Mouse (Mus musculus): ENCODE results near the gene Tmem30b. TPM values are rescaled to one million over a fixed set of nuclear protein-coding genes. Genes with fewer than 3 reads are reported as not detected.
A peak's percentile ranks its signal among the peaks of the same experiment; 100 is the strongest.
"Not testable (repeated sequence)": the region's sequence is repeated elsewhere in the genome, so short reads cannot be mapped to it uniquely, and the experiment has no call there.

Gene Tmem30b
- polyA plus RNA-seq, 1 experiment from 2014 or later = 15.6 TPM

DNA sequence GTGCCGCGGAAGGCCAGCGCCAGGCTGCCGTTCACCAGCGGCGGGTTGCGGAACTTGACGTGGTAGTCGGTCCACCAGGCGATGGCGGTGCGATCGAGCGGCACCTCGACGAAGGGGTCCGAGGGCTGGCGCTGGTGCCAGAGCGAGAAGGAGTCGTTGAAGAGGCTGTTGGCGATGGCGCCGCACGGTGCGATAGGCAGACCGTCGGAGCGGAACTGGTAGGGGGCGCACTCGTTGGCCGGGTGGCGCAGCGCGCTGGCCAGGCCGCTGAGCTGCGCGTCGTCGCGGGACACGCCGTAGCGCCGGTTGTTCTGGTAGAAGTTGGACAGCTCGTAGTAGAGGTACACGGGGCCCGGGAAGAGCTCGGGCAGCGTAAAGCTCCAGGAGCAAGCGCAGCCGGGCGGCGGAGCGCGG is 513 bp downstream of the Tmem30b start:
- H3K9ac ChIP-seq (ENCODE audit: low read depth, low read length) = peak overlapping the region; percentile 75
- H3K36me3 ChIP-seq (ENCODE audit: control insufficient read depth, insufficient read depth, low read length) = no peaks in the 10 kb centered on the region
- peak overlapping the region; percentile 72 for H3K27ac ChIP-seq (replicated peaks; ENCODE audit: low read depth, low read length)
- H3K9me3 ChIP-seq (ENCODE audit: control insufficient read depth, low read length) = no peaks in the 10 kb centered on the region
- peak overlapping the region; percentile 61 for H3K4me3 ChIP-seq (ENCODE audit: low read depth, low read length)
- peak overlapping the region; percentile 74 for H3K4me2 ChIP-seq (ENCODE audit: low read depth, low read length)
- ATAC-seq (ENCODE audit: low read depth) = peak; percentile 86
- H3K27me3 ChIP-seq (replicated peaks; ENCODE audit: control insufficient read depth, insufficient read depth, low read length) = peaks cover 46% of the 10 kb centered on the region
- H3K4me1 ChIP-seq (ENCODE audit: control insufficient read depth, insufficient read depth, low read length) = 0 out of 2 replicates have a peak, but pooled peaks cover 8% of the 10 kb centered on the region
- no peak for DNase-seq (ENCODE audit: low spot score)
- WGBS = 2% methylated on average over 28 of the region's 55 CpGs

- no peak for DNase-seq (ENCODE audit: low spot score)
- peak overlapping the region; percentile 61 for H3K4me3 ChIP-seq (ENCODE audit: low read depth, low read length)
- peaks cover 41% of the 10 kb centered on the region for H3K27me3 ChIP-seq (replicated peaks; ENCODE audit: control insufficient read depth, insufficient read depth, low read length)
- peak overlapping the region; percentile 72; the same call in 1 of the 2 replicates for H3K27ac ChIP-seq (replicated peaks; ENCODE audit: low read depth, low read length)
- peak overlapping the region; percentile 74 for H3K4me2 ChIP-seq (ENCODE audit: low read depth, low read length)
- H3K9me3 ChIP-seq (ENCODE audit: control insufficient read depth, low read length) = no peaks in the 10 kb centered on the region
- no peaks in the 10 kb centered on the region for H3K36me3 ChIP-seq (ENCODE audit: control insufficient read depth, insufficient read depth, low read length)
- peak; percentile 23; the same call in 1 of the 2 replicates for ATAC-seq (ENCODE audit: low read depth)
- WGBS = 13% methylated on average over 44 of the region's 48 CpGs
- peak overlapping the region; percentile 75 for H3K9ac ChIP-seq (ENCODE audit: low read depth, low read length)
- H3K4me1 ChIP-seq (ENCODE audit: control insufficient read depth, insufficient read depth, low read length) = 0 out of 2 replicates have a peak, but pooled peaks cover 8% of the 10 kb centered on the region
Observed at GRCm38 (mm10) chr12:73544736-73545671, 1.2 kb downstream of the Tmem30b start.

DNA sequence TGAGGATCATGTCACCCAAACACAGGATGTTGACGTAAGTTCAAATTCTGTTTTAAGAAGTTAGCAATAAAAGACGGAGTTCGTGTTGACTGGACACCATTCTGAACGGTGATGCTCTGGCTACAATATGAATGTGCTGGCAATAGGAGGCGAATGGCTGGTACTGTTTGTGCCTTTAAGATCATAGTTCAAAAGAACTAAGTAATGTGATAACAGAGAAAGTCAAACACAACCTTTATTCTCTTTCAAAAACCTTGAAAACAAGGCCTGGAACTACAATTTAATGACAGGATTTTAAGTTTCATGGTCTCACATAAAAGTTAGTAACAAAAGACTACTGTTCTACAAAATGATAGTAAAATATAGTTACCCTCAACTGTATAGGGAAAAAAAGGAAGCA is 3.0 kb downstream of the Tmem30b start:
- WGBS = 72% methylated on average over 5 of the region's 5 CpGs
- Histone ChIP-seq H3K9ac (ENCODE audit: low read depth, low read length) (no peak overlapping the region), H3K4me1 (ENCODE audit: control insufficient read depth, insufficient read depth, low read length) (0 out of 2 replicates have a peak, but pooled peaks cover 8% of the 10 kb centered on the region), H3K9me3 (ENCODE audit: control insufficient read depth, low read length) (no peaks in the 10 kb centered on the region), H3K27me3 (replicated peaks; ENCODE audit: control insufficient read depth, insufficient read depth, low read length) (peaks cover 41% of the 10 kb centered on the region), H3K4me2 (ENCODE audit: low read depth, low read length) (peak overlapping the region; percentile 8; the same call in 1 of the 2 replicates), H3K4me3 (ENCODE audit: low read depth, low read length) (no peak overlapping the region), H3K36me3 (ENCODE audit: control insufficient read depth, insufficient read depth, low read length) (no peaks in the 10 kb centered on the region), H3K27ac (replicated peaks; ENCODE audit: low read depth, low read length) (no peak overlapping the region)
- ATAC-seq (ENCODE audit: low read depth) (no peak), DNase-seq (ENCODE audit: low spot score) (no peak)

- Histone ChIP-seq H3K9ac (ENCODE audit: low read depth, low read length) (no peak overlapping the region), H3K27ac (replicated peaks; ENCODE audit: low read depth, low read length) (no peak overlapping the region), H3K9me3 (ENCODE audit: control insufficient read depth, low read length) (no peaks in the 10 kb centered on the region), H3K4me1 (ENCODE audit: control insufficient read depth, insufficient read depth, low read length) (0 out of 2 replicates have a peak, but pooled peaks cover 5% of the 10 kb centered on the region), H3K4me3 (ENCODE audit: low read depth, low read length) (no peak overlapping the region), H3K27me3 (replicated peaks; ENCODE audit: control insufficient read depth, insufficient read depth, low read length) (peaks cover 18% of the 10 kb centered on the region), H3K36me3 (ENCODE audit: control insufficient read depth, insufficient read depth, low read length) (no peaks in the 10 kb centered on the region), H3K4me2 (ENCODE audit: low read depth, low read length) (no peak overlapping the region)
- DNase-seq (ENCODE audit: low spot score) = no peak
- 89% methylated on average over 2 of the region's 2 CpGs for WGBS
- no peak for ATAC-seq (ENCODE audit: low read depth)
Observed at GRCm38 (mm10) chr12:73540402-73540801, 5.8 kb downstream of the Tmem30b start.

DNA sequence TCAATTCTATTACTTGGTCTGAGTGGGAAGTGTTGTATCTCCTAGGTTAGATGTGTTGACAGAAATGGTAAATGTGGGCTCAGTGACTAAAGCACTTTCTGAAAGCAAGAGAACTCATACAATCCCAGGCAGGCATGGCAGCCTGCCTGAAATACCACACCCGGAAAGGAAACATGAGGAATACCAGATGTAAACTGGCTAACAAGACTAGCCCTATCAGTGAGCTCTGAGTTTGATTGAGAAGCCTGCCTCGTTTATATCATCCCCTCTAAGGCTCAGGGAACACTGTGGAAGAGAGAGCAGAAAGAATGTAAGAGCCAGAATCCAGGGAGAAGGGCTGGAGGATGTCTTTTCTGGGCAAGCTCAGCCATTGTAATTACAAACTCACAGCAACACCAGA is 7.0 kb downstream of the Tmem30b start:
- H3K4me2 ChIP-seq (ENCODE audit: low read depth, low read length) = 0 out of 2 replicates have a peak overlapping the region, but pooled peaks have one; percentile 12
- 15% methylated on average over 2 of the region's 2 CpGs for WGBS
- no peak overlapping the region for H3K4me3 ChIP-seq (ENCODE audit: low read depth, low read length)

DNA sequence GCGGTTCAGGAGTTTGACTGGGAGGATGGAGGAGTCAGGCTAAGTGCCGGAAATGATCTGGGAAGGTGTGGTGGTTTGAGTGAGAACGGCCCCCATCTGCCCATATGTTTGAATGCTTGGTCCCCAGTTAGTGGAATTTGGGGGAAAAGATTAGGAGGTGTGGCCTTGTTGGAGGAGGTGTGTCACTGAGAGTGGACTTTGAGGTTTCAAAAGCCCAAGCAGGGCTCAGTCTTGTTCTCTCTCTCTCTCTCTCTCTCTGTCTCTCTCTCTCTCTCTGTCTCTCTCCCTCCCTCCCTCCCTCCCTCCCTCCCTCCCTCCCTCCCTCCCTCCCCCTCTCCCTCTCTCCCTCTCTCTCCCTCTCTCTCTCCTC is 8.1 kb downstream of the Tmem30b start:
- H3K36me3 ChIP-seq (ENCODE audit: control insufficient read depth, insufficient read depth, low read length); H3K9me3 ChIP-seq (ENCODE audit: control insufficient read depth, low read length); DNase-seq (ENCODE audit: low spot score); H3K4me1 ChIP-seq (ENCODE audit: control insufficient read depth, insufficient read depth, low read length); H3K4me3 ChIP-seq (ENCODE audit: low read depth, low read length); H3K27ac ChIP-seq (replicated peaks; ENCODE audit: low read depth, low read length); ATAC-seq (ENCODE audit: low read depth); H3K9ac ChIP-seq (ENCODE audit: low read depth, low read length); H3K27me3 ChIP-seq (replicated peaks; ENCODE audit: control insufficient read depth, insufficient read depth, low read length): not testable (repeated sequence)
- H3K4me2 ChIP-seq (ENCODE audit: low read depth, low read length) = peak overlapping the region; percentile 1; the same call in 1 of the 2 replicates
- 44% methylated on average over 3 of the region's 3 CpGs for WGBS

More for the DNA sequence above, 7.0 kb downstream of the Tmem30b start:
- Histone ChIP-seq H3K9me3 (ENCODE audit: control insufficient read depth, low read length) (no peaks in the 10 kb centered on the region), H3K4me1 (ENCODE audit: control insufficient read depth, insufficient read depth, low read length) (no peaks in the 10 kb centered on the region), H3K27me3 (replicated peaks; ENCODE audit: control insufficient read depth, insufficient read depth, low read length) (peaks cover 5% of the 10 kb centered on the region), H3K27ac (replicated peaks; ENCODE audit: low read depth, low read length) (no peak overlapping the region), H3K9ac (ENCODE audit: low read depth, low read length) (no peak overlapping the region), H3K36me3 (ENCODE audit: control insufficient read depth, insufficient read depth, low read length) (no peaks in the 10 kb centered on the region)
- no peak for ATAC-seq (ENCODE audit: low read depth)
- DNase-seq (ENCODE audit: low spot score) = peak; percentile 82

DNA sequence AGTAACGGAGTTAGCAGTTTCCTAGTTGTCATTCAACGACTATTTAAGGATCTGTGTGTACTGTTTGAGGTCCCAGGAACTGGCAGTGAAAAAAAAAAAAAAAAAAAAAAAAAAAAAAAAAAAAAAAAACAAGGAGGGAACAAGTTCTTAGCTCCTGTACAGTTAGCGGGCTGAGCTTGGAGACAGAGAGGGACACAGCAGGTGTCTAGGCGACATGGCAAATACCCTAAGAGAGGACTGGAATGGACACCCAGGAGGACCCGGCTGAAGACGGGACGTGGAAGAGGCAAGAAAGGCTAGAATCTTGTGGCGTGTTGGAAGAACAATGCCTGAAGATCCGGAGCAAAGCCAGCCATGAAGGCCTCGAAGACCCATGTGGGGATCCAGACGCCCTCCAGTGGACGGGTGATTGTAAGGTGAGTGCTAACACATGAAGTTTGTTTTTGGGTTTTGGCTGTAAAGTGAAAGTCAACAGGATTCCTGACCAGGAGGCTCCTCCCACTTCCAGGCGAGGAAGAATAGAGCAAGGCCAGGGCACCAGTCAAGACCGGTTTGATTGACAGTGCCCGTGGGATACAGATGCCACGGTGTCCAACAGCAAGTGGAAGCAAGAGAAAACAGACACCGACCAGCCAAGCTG is 8.6 kb downstream of the Tmem30b start:
- Histone ChIP-seq H3K9me3 (ENCODE audit: control insufficient read depth, low read length) (no peaks in the 10 kb centered on the region), H3K4me1 (ENCODE audit: control insufficient read depth, insufficient read depth, low read length) (no peaks in the 10 kb centered on the region), H3K36me3 (ENCODE audit: control insufficient read depth, insufficient read depth, low read length) (no peaks in the 10 kb centered on the region), H3K4me2 (ENCODE audit: low read depth, low read length) (peak overlapping the region; percentile 1; the same call in 1 of the 2 replicates), H3K27me3 (replicated peaks; ENCODE audit: control insufficient read depth, insufficient read depth, low read length) (no peaks in the 10 kb centered on the region), H3K9ac (ENCODE audit: low read depth, low read length) (no peak overlapping the region), H3K27ac (replicated peaks; ENCODE audit: low read depth, low read length) (no peak overlapping the region), H3K4me3 (ENCODE audit: low read depth, low read length) (no peak overlapping the region)
- WGBS = 26% methylated on average over 17 of the region's 17 CpGs
- 0 out of 2 replicates have a peak, but pooled peaks have one; percentile 48 for ATAC-seq (ENCODE audit: low read depth)
- no peak for DNase-seq (ENCODE audit: low spot score)

DNA sequence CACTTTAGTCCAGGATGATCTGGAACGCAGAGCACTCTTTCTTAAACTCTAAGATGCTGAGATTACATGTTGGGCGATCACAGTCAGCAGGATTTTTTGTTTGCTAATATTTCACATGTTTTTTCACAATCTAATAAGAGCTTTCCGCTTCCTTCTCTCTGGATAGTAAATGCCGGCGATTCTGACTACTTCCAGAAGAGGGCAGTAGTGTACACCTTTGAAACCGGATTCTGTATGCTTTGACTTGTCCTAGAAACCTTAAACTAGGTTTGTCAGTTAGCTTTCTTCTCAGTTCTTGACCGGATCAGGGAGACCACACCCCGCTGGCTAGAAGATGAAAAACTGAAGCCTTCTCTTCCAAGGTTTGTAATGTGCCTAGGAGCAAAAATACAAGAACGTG is 11.6 kb downstream of the Tmem30b start:
- H3K4me1 ChIP-seq (ENCODE audit: control insufficient read depth, insufficient read depth, low read length) = peaks cover 5% of the 10 kb centered on the region
- no peaks in the 10 kb centered on the region for H3K9me3 ChIP-seq (ENCODE audit: control insufficient read depth, low read length)
- peak; percentile 72 for DNase-seq (ENCODE audit: low spot score)
- ATAC-seq (ENCODE audit: low read depth) = no peak
- no peak overlapping the region for H3K4me3 ChIP-seq (ENCODE audit: low read depth, low read length)
- H3K27ac ChIP-seq (replicated peaks; ENCODE audit: low read depth, low read length) = no peak overlapping the region
- H3K4me2 ChIP-seq (ENCODE audit: low read depth, low read length) = no peak overlapping the region
- 0 out of 2 replicates have a peak, but pooled peaks cover 4% of the 10 kb centered on the region for H3K27me3 ChIP-seq (replicated peaks; ENCODE audit: control insufficient read depth, insufficient read depth, low read length)
- no peaks in the 10 kb centered on the region for H3K36me3 ChIP-seq (ENCODE audit: control insufficient read depth, insufficient read depth, low read length)
- H3K9ac ChIP-seq (ENCODE audit: low read depth, low read length) = no peak overlapping the region
- WGBS = 10% methylated on average over 9 of the region's 9 CpGs
